Mouse (Mus musculus) C2C12 (cell line): ENCODE measurements around the gene Amer2. TPM values are rescaled to one million over a fixed set of nuclear protein-coding genes. Genes with fewer than 3 reads are reported as not detected.

Experiments
- H3K27me3 ChIP-seq: one replicate; pipeline ENCODE4 v1.6.1; 2011; ENCODE audit not compliant: control insufficient read depth, insufficient read depth, insufficient read length
- H3K36me3 ChIP-seq: one replicate; pipeline ENCODE4 v1.6.1; 2011; ENCODE audit not compliant: control insufficient read depth, insufficient read depth
- H3K4me3 ChIP-seq: one replicate; pipeline ENCODE4 v1.5.1; 2011; ENCODE audit warnings: mild to moderate bottlenecking, control low read depth; ENCODE audit not compliant: poor library complexity, insufficient read depth, severe bottlenecking
- H3K79me2 ChIP-seq: one replicate; pipeline ENCODE4 v1.6.1; 2011; ENCODE audit not compliant: control insufficient read depth, insufficient read depth
- H3K79me3 ChIP-seq: one replicate; pipeline ENCODE4 v1.6.1; 2011; ENCODE audit warnings: low read depth, control low read depth
- H3ac ChIP-seq: one replicate; pipeline ENCODE3; 2011; ENCODE audit warnings: low read depth; ENCODE audit not compliant: control insufficient read depth, insufficient read length
- CEBPB ChIP-seq: IDR thresholded peaks from one replicate; pipeline ENCODE4 v1.6.1; 2011; ENCODE audit warnings: low read depth, mild to moderate bottlenecking, control low read depth, moderate library complexity
- CTCF ChIP-seq: IDR thresholded peaks from one replicate; pipeline ENCODE4 v1.5.1; 2011; ENCODE audit not compliant: control insufficient read depth, insufficient read depth, insufficient read length
- FOSL1 ChIP-seq: IDR thresholded peaks from one replicate; pipeline ENCODE4 v1.8.0; 2011; ENCODE audit warnings: mild to moderate bottlenecking, low read length; ENCODE audit not compliant: poor library complexity, insufficient read depth, severe bottlenecking
- MAX ChIP-seq: IDR thresholded peaks from one replicate; pipeline ENCODE4 v1.6.1; 2011; ENCODE audit warnings: mild to moderate bottlenecking, control low read depth
- MYOD1 ChIP-seq: IDR thresholded peaks from one replicate; pipeline ENCODE4 v1.6.1; 2011; ENCODE audit warnings: low read depth; ENCODE audit not compliant: control insufficient read depth, insufficient read length
- MYOG ChIP-seq: IDR thresholded peaks from one replicate; pipeline ENCODE4 v1.6.1; 2011; ENCODE audit not compliant: control insufficient read depth, insufficient read length; ENCODE audit errors: extremely low read depth
- USF1 ChIP-seq: IDR thresholded peaks from one replicate; pipeline ENCODE4 v1.6.1; 2011; ENCODE audit warnings: low read depth, mild to moderate bottlenecking, control low read depth, moderate library complexity
- polyA plus RNA-seq: library from polyadenylated mRNA; unstranded; fragments of >200 nt; fragmentation: generic; extraction: Trizol; gene quantifications from one replicate; pipeline ENCODE4 v1.2.1, GENCODE M21; 2012; ENCODE audit warnings: missing spikeins

Amer2 gene
- polyA plus RNA-seq, 1 experiment, result under 0.01 TPM

DNA sequence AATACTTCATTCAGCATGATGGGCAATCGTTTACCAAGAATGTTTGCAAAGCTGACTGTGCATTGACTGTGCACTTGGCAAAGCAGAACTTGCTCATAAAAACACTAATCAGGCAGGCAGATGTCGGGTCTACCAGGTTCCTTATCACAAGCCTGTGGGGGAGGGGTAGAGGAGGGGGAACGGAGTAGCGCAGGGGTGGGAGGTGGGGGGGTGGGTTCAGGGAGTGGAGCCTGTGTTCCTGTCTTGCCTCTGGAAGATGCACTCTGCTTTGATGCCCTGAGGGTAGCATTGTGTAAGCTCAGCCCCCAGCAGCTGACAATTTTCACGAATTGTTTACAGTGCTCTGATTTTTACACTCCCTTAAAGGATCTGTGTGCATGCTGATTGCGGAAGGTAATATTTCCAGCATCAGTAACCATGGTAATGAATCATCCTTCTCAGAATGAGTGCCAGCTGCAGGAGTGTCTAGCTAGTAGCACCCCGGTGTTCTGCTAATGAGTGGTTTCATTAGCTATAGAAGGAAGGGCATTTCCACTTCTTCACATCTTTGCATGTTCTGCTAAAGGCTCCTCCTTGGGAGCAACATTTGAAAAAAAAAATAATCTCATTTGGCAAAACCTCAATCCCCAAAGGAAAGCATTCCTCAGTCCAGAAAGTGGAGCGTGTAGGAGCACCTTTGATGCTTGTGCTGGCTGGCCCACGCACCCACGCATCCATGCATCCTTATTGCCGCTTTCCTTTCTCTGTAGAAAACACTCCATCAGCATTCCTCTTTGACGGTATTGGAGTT, 36.8 kb downstream of the Amer2 start:
- H3K4me3 ChIP-seq, result no peak overlapping the region
- no peak overlapping the region for H3ac ChIP-seq
- no peaks in the 10 kb centered on the region for H3K36me3 ChIP-seq
- H3K27me3 ChIP-seq, result peaks cover 6% of the 10 kb centered on the region
- H3K79me2 ChIP-seq, result no peaks in the 10 kb centered on the region
- TF ChIP-seq CTCF (no peak), CEBPB (no peak), FOSL1 (no peak), USF1 (no peak), MAX (no peak), MYOG (no peak), MYOD1 (no peak)
- H3K79me3 ChIP-seq, result no peaks in the 10 kb centered on the region

DNA sequence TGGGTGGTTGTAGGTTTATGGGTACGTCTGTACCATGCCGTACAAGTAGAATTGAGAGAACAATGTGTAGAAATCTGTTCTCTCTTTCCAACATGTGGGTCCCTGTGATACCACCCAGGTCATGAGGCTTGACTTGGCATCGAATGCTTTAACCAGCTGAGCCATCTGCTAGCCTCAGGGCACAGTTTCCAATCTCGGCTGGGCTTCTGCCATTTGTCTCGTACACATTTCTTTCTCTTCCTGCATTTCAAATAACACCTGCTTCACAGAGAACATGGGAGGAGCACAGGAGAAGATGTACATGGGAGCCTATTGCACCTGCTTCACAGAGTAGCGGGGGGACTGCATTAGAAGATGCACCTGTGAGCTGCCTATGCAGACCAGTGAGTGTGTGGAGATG, 38.2 kb downstream of the Amer2 start:
- Histone ChIP-seq H3K79me3 (no peaks in the 10 kb centered on the region), H3K79me2 (no peaks in the 10 kb centered on the region), H3ac (no peak overlapping the region), H3K4me3 (no peak overlapping the region), H3K36me3 (no peaks in the 10 kb centered on the region), H3K27me3 (peaks cover 6% of the 10 kb centered on the region)
- TF ChIP-seq MAX (no peak), CEBPB (no peak), MYOD1 (no peak), MYOG (no peak), USF1 (no peak), CTCF (no peak), FOSL1 (no peak)

DNA sequence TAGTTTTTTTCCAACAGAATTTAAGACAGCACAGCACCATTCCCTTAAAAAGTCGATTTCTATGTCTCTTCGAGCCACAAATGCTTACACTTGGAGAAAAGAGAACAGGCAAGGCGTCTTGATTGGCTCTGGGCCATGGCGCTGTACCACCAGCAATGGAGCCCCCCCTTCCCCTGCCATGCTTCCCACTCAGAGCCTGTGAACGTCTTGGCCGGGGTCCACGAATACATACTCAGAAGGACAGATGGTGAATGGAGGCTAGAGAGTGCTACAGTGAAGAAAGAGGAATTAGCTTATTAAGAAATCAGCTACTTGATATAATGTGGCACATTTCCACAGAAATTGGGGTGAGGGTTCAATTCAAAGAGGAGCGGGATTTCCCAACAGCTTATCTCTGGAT, 41.6 kb downstream of the Amer2 start:
- Histone ChIP-seq H3K79me3 (no peaks in the 10 kb centered on the region), H3K79me2 (no peaks in the 10 kb centered on the region), H3K4me3 (no peak overlapping the region), H3ac (no peak overlapping the region), H3K27me3 (peaks cover 6% of the 10 kb centered on the region), H3K36me3 (no peaks in the 10 kb centered on the region)
- TF ChIP-seq CEBPB (no peak), MAX (no peak), FOSL1 (no peak), CTCF (no peak), MYOD1 (no peak), MYOG (no peak), USF1 (no peak)

DNA sequence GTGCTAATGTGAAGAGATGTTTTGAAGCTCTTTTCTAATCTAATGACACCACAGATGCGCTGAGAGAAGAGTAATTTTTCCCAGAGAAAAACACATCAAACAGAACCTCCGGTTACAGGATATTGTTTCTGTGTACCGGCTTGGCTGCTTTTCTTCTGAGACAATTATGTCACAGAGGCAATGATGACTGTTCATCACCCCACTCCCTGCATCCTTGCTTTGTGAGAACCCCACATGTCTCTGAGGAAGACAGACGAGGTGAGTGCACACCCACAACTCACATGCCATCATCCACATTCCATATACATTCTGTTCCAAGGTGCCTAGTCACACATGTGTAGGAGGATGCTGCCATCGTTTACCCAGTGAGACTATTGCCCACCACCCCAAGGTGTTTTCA, 44.9 kb downstream of the Amer2 start:
- Histone ChIP-seq H3K79me2 (no peaks in the 10 kb centered on the region), H3K79me3 (no peaks in the 10 kb centered on the region)
- TF ChIP-seq CEBPB (no peak), MYOD1 (no peak)

DNA sequence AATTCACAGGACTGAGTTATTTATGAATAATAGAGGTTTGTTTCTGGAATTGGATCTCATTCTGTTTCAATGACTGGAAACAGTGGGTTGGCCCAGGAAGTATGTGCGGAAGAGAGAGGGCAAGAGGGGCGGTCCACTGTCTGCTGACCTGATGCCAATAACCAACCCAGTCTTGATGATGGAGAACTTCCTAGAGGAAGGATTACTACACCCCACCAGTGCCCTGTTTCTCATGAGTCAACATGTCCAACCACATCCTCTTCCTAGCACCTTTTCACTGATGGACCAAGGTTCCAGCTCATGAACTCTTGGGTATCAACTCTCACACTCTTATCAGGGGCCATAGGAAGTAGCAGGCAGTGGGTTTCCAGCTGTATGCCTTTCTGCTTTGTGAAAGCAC, 49.9 kb downstream of the Amer2 start:
- Histone ChIP-seq H3K79me3 (no peaks in the 10 kb centered on the region), H3K36me3 (no peaks in the 10 kb centered on the region), H3K27me3 (no peaks in the 10 kb centered on the region), H3K4me3 (no peak overlapping the region), H3ac (no peak overlapping the region), H3K79me2 (no peaks in the 10 kb centered on the region)
- TF ChIP-seq FOSL1, result no peak
- TF ChIP-seq MAX, result no peak
- TF ChIP-seq MYOG, result no peak
- no peak for TF ChIP-seq CTCF
- TF ChIP-seq USF1, result no peak
- TF ChIP-seq CEBPB, result no peak
- no peak for TF ChIP-seq MYOD1

More for the DNA sequence above, 44.9 kb downstream of the Amer2 start:
- no peak overlapping the region for H3ac ChIP-seq
- H3K27me3 ChIP-seq, result peaks cover 3% of the 10 kb centered on the region
- no peaks in the 10 kb centered on the region for H3K36me3 ChIP-seq
- H3K4me3 ChIP-seq, result no peak overlapping the region

DNA sequence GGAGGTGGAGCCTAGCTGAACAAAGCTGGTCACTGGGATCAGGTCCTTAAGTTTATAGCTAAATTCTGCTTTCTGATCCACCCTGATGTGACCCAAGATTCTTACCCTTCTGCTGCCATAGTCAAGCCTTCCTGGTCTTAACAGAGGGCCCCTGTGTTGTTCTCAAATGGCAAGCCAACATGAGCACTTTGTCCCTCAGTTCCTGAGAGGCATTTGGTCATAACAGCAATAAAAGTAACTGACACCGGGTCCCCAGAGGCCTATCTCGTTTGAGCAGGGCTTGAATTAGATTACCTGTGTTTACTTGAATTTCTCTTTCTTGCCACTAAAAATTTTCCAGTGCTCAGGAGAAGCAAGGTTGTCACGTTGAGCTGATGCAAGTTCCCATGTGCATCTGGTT, 51.1 kb downstream of the Amer2 start:
- no peaks in the 10 kb centered on the region for H3K27me3 ChIP-seq
- H3K4me3 ChIP-seq, result no peak overlapping the region
- H3K36me3 ChIP-seq, result no peaks in the 10 kb centered on the region
- H3ac ChIP-seq, result no peak overlapping the region
- H3K79me3 ChIP-seq, result no peaks in the 10 kb centered on the region
- TF ChIP-seq CTCF, result no peak
- no peak for TF ChIP-seq MYOD1
- no peak for TF ChIP-seq FOSL1
- no peak for TF ChIP-seq MAX
- TF ChIP-seq CEBPB, result no peak
- no peak for TF ChIP-seq MYOG
- no peak for TF ChIP-seq USF1
- no peaks in the 10 kb centered on the region for H3K79me2 ChIP-seq
